Mouse (Mus musculus) left cerebral cortex, adult 11 months (tissue): ENCODE results near the gene Vasn.

Source experiments
- DNase-seq: peaks from one replicate; pipeline ENCODE4 v3.0.0; 2022; ENCODE audit warnings: low spot score

Gene Vasn

GRCm38 (mm10) chr16:4643670-4644419 is 4.1 kb downstream of the Vasn start:
- DNase-seq = peak; percentile 61

- DNase-seq = no peak
These were observed 6.1 kb downstream of the Vasn start for GRCm38 (mm10) chr16:4645867-4646266.

- no peak for DNase-seq
These were observed 7.1 kb downstream of the Vasn start for GRCm38 (mm10) chr16:4646831-4647230.

- no peak for DNase-seq
These were observed 8.0 kb downstream of the Vasn start for GRCm38 (mm10) chr16:4647651-4648141.

GRCm38 (mm10) chr16:4648416-4649023 is 8.8 kb downstream of the Vasn start:
- DNase-seq = no peak

- no peak for DNase-seq
These were observed 9.5 kb downstream of the Vasn start for GRCm38 (mm10) chr16:4649211-4649610.

- no peak for DNase-seq
These were observed 10.0 kb downstream of the Vasn start for GRCm38 (mm10) chr16:4649692-4650091.

- no peak for DNase-seq
These were observed 10.4 kb downstream of the Vasn start for GRCm38 (mm10) chr16:4650161-4650560.

- DNase-seq = no peak
These were observed 11.3 kb downstream of the Vasn start for GRCm38 (mm10) chr16:4651081-4651480.

- DNase-seq = no peak
These were observed 11.9 kb downstream of the Vasn start for GRCm38 (mm10) chr16:4651624-4652023.

- no peak for DNase-seq
These were observed 13.1 kb downstream of the Vasn start for GRCm38 (mm10) chr16:4652707-4653416.

GRCm38 (mm10) chr16:4654706-4655105 is 15.0 kb downstream of the Vasn start:
- DNase-seq = no peak

GRCm38 (mm10) chr16:4655251-4655734 is 15.6 kb downstream of the Vasn start:
- DNase-seq = no peak

- no peak for DNase-seq
These were observed 16.2 kb downstream of the Vasn start for GRCm38 (mm10) chr16:4655764-4656570.

GRCm38 (mm10) chr16:4656571-4657081 is 16.9 kb downstream of the Vasn start:
- DNase-seq = no peak

- DNase-seq = no peak
These were observed 19.1 kb downstream of the Vasn start for GRCm38 (mm10) chr16:4658781-4659245.

GRCm38 (mm10) chr16:4659326-4659725 is 19.6 kb downstream of the Vasn start:
- DNase-seq = no peak

GRCm38 (mm10) chr16:4661605-4662004 is 21.9 kb downstream of the Vasn start:
- DNase-seq = no peak

GRCm38 (mm10) chr16:4663806-4664205 is 24.1 kb downstream of the Vasn start:
- no peak for DNase-seq

- DNase-seq = no peak
These were observed 26.0 kb downstream of the Vasn start for GRCm38 (mm10) chr16:4665726-4666125.

- DNase-seq = peak; percentile 73
These were observed 27.6 kb downstream of the Vasn start for GRCm38 (mm10) chr16:4667190-4667808.
